Mouse (Mus musculus) MEL (cell line): ENCODE measurements around the gene Scaf4. TPM values are rescaled to one million over a fixed set of nuclear protein-coding genes. Genes with fewer than 3 reads are reported as not detected.

Experiments
- DNase-seq: peaks from one replicate; pipeline ENCODE4 v3.0.0; 2011; ENCODE audit warnings: low read depth, low spot score
- H3K27ac ChIP-seq: 2 replicates; pipeline ENCODE4 v1.5.1; 2012; ENCODE audit warnings: low read depth, mild to moderate bottlenecking, control low read depth, low read length, moderate library complexity; ENCODE audit not compliant: control insufficient read depth
- H3K27me3 ChIP-seq, 2 experiments: fragments of 150-350 bp in 1 of 2; sonication (generic) in 1 of 2; 2 replicates each; pipeline ENCODE4 v1.6.1; 2012; ENCODE audit warnings: low read length in 2 of 2, mild to moderate bottlenecking in 2 of 2, improper control_type of control experiment in 1 of 2, moderate library complexity in 1 of 2; ENCODE audit not compliant: insufficient read depth in 2 of 2, control insufficient read depth in 1 of 2
- H3K36me3 ChIP-seq, 2 experiments: 2 replicates each; pipeline ENCODE4 v1.6.1; 2012 to 2014; ENCODE audit warnings: low read length in 2 of 2, improper control_type of control experiment in 1 of 2, inconsistent platforms in 1 of 2, mild to moderate bottlenecking in 1 of 2; ENCODE audit not compliant: insufficient read depth in 2 of 2, control insufficient read depth in 1 of 2
- H3K4me1 ChIP-seq, 2 experiments: fragments of 150-350 bp in 1 of 2; sonication (generic) in 1 of 2; 2 replicates each; pipeline ENCODE4 v1.6.1; 2012; ENCODE audit warnings: low read length in 2 of 2, improper control_type of control experiment in 1 of 2, mild to moderate bottlenecking in 1 of 2; ENCODE audit not compliant: insufficient read depth in 2 of 2, control insufficient read depth in 1 of 2
- H3K4me3 ChIP-seq, 2 experiments: fragments of 150-350 bp in 1 of 2; sonication (generic) in 1 of 2; 2 replicates each; pipeline ENCODE4 v1.5.1; 2012; ENCODE audit warnings: low read depth in 2 of 2, low read length in 2 of 2, mild to moderate bottlenecking in 2 of 2, moderate library complexity in 2 of 2, control low read depth in 1 of 2, improper control_type of control experiment in 1 of 2; ENCODE audit not compliant: control insufficient read depth in 1 of 2, insufficient read depth in 1 of 2
- H3K79me2 ChIP-seq: 2 replicates; pipeline ENCODE4 v1.6.1; 2012; ENCODE audit warnings: mild to moderate bottlenecking, low read length, moderate library complexity; ENCODE audit not compliant: control insufficient read depth, poor library complexity, insufficient read depth
- H3K9ac ChIP-seq: 2 replicates; pipeline ENCODE4 v1.6.1; 2012; ENCODE audit warnings: low read depth, mild to moderate bottlenecking, control low read depth, low read length, moderate library complexity; ENCODE audit not compliant: control insufficient read depth, poor library complexity, severe bottlenecking
- H3K9me3 ChIP-seq: fragments of 150-350 bp; sonication (generic); replicated peaks from 2 replicates; pipeline ENCODE4 v1.6.1; 2012; ENCODE audit warnings: mild to moderate bottlenecking, low read length, improper control_type of control experiment, moderate library complexity; ENCODE audit not compliant: insufficient read depth
- BHLHE40 ChIP-seq: IDR thresholded peaks from 2 replicates; pipeline ENCODE4 v1.6.1; 2012; ENCODE audit warnings: low read depth, mild to moderate bottlenecking, inconsistent platforms, low read length, improper control_type of control experiment, borderline replicate concordance
- CHD1 ChIP-seq: IDR thresholded peaks from 2 replicates; pipeline ENCODE4 v1.6.1; 2012; ENCODE audit warnings: low read depth, mild to moderate bottlenecking, inconsistent platforms, low read length, improper control_type of control experiment
- CHD2 ChIP-seq: IDR thresholded peaks from 2 replicates; pipeline ENCODE4 v1.6.1; 2011; ENCODE audit warnings: low read length, improper control_type of control experiment
- CTCF ChIP-seq, 3 experiments: IDR thresholded peaks in 2 of 3; conservative IDR thresholded peaks in 1 of 3; 2 replicates each; pipeline ENCODE4 v1.5.1; 2011 to 2012; ENCODE audit warnings: low read length in 3 of 3, low read depth in 2 of 3, mild to moderate bottlenecking in 2 of 3, improper control_type of control experiment in 1 of 3, inconsistent platforms in 1 of 3, mixed read lengths in 1 of 3, moderate library complexity in 1 of 3; ENCODE audit not compliant: control insufficient read depth in 1 of 3, insufficient read depth in 1 of 3, poor library complexity in 1 of 3, severe bottlenecking in 1 of 3
- E2F4 ChIP-seq: IDR thresholded peaks from 2 replicates; pipeline ENCODE4 v1.6.1; 2011; ENCODE audit warnings: low read depth, low read length, improper control_type of control experiment, borderline replicate concordance
- ELF1 ChIP-seq: IDR thresholded peaks from 2 replicates; pipeline ENCODE4 v1.6.1; 2014; ENCODE audit warnings: low read depth, mild to moderate bottlenecking, inconsistent platforms, low read length, improper control_type of control experiment, moderate library complexity
- EP300 ChIP-seq, 2 experiments: IDR thresholded peaks; 2 replicates each; pipeline ENCODE4 v1.6.1; 2011; ENCODE audit warnings: improper control_type of control experiment in 2 of 2, low read length in 2 of 2, low read depth in 1 of 2, mild to moderate bottlenecking in 1 of 2
- ETS1 ChIP-seq: IDR thresholded peaks from 2 replicates; pipeline ENCODE4 v1.6.1; 2012; ENCODE audit warnings: low read depth, mild to moderate bottlenecking, inconsistent platforms, low read length, improper control_type of control experiment, moderate library complexity
- GABPA ChIP-seq: IDR thresholded peaks from 2 replicates; pipeline ENCODE4 v1.6.1; 2012; ENCODE audit warnings: low read depth, mild to moderate bottlenecking, inconsistent platforms, low read length, improper control_type of control experiment, moderate library complexity
- HCFC1 ChIP-seq: IDR thresholded peaks from 2 replicates; pipeline ENCODE4 v1.6.1; 2012; ENCODE audit warnings: low read depth, mild to moderate bottlenecking, inconsistent platforms, low read length, improper control_type of control experiment, moderate library complexity
- JUND ChIP-seq: IDR thresholded peaks from 2 replicates; pipeline ENCODE4 v1.6.1; 2011; ENCODE audit warnings: low read depth, mild to moderate bottlenecking, improper control_type of control experiment, low read length
- KAT2A ChIP-seq: conservative IDR thresholded peaks from 2 replicates; pipeline ENCODE4 v1.6.1; 2012; ENCODE audit warnings: low read depth, low read length, improper control_type of control experiment, inconsistent platforms
- MAFK ChIP-seq: IDR thresholded peaks from 2 replicates; pipeline ENCODE4 v1.6.1; 2011; ENCODE audit warnings: low read depth, mild to moderate bottlenecking, low read length, improper control_type of control experiment, borderline replicate concordance
- MAX ChIP-seq: IDR thresholded peaks from 2 replicates; pipeline ENCODE4 v1.6.1; 2011; ENCODE audit warnings: low read length, improper control_type of control experiment
- MAZ ChIP-seq: IDR thresholded peaks from 2 replicates; pipeline ENCODE4 v1.6.1; 2012; ENCODE audit warnings: low read depth, mild to moderate bottlenecking, inconsistent platforms, low read length, improper control_type of control experiment
- MEF2A ChIP-seq: IDR thresholded peaks from 2 replicates; pipeline ENCODE4 v1.6.1; 2014; ENCODE audit warnings: low read depth, mild to moderate bottlenecking, inconsistent platforms, low read length, improper control_type of control experiment; ENCODE audit not compliant: poor library complexity, insufficient replicate concordance, severe bottlenecking; ENCODE audit errors: extremely low read depth
- MYB ChIP-seq: IDR thresholded peaks from 2 replicates; pipeline ENCODE4 v1.6.1; 2011; ENCODE audit warnings: mild to moderate bottlenecking, low read depth, low read length, improper control_type of control experiment
- MYC ChIP-seq: IDR thresholded peaks from 2 replicates; pipeline ENCODE4 v1.6.1; 2011; ENCODE audit warnings: low read depth, mild to moderate bottlenecking, low read length, improper control_type of control experiment, moderate library complexity
- NELFE ChIP-seq: IDR thresholded peaks from 2 replicates; pipeline ENCODE4 v1.6.1; 2011; ENCODE audit warnings: low read depth, low read length, improper control_type of control experiment
- NRF1 ChIP-seq: IDR thresholded peaks from 2 replicates; pipeline ENCODE4 v1.6.1; 2014; ENCODE audit warnings: low read depth, mild to moderate bottlenecking, inconsistent platforms, low read length, improper control_type of control experiment, moderate library complexity; ENCODE audit not compliant: poor library complexity, insufficient read depth, severe bottlenecking
- POLR2A ChIP-seq, 2 experiments: IDR thresholded peaks; 2 replicates each; pipeline ENCODE4 v1.6.1; 2011 to 2012; ENCODE audit warnings: low read length in 2 of 2, mild to moderate bottlenecking in 2 of 2, control low read depth in 1 of 2, improper control_type of control experiment in 1 of 2, low read depth in 1 of 2, moderate library complexity in 1 of 2; ENCODE audit not compliant: control insufficient read depth in 1 of 2, insufficient read depth in 1 of 2, poor library complexity in 1 of 2
- POLR2AphosphoS2 ChIP-seq: IDR thresholded peaks from 2 replicates; pipeline ENCODE4 v1.6.1; 2011; ENCODE audit warnings: low read length, improper control_type of control experiment
- POLR2AphosphoS5 ChIP-seq: IDR thresholded peaks from 2 replicates; pipeline ENCODE4 v1.6.1; 2012; ENCODE audit warnings: low read depth, borderline replicate concordance, mild to moderate bottlenecking, inconsistent platforms, low read length, moderate library complexity, mixed read lengths
- RAD21 ChIP-seq: IDR thresholded peaks from 2 replicates; pipeline ENCODE4 v1.6.1; 2011; ENCODE audit warnings: mild to moderate bottlenecking, low read depth, low read length, improper control_type of control experiment
- RCOR1 ChIP-seq: IDR thresholded peaks from 2 replicates; pipeline ENCODE4 v1.6.1; 2012; ENCODE audit warnings: low read depth, mild to moderate bottlenecking, inconsistent platforms, low read length, improper control_type of control experiment
- SIN3A ChIP-seq: IDR thresholded peaks from 2 replicates; pipeline ENCODE4 v1.6.1; 2012; ENCODE audit warnings: low read length, improper control_type of control experiment, inconsistent platforms
- SMC3 ChIP-seq: IDR thresholded peaks from 2 replicates; pipeline ENCODE4 v1.6.1; 2011; ENCODE audit warnings: low read depth, low read length, improper control_type of control experiment
- TAL1 ChIP-seq: IDR thresholded peaks from 2 replicates; pipeline ENCODE4 v1.6.1; 2012; ENCODE audit warnings: mild to moderate bottlenecking, inconsistent platforms, low read length, moderate library complexity, mixed read lengths
- TBP ChIP-seq: IDR thresholded peaks from 2 replicates; pipeline ENCODE4 v1.8.0; 2011; ENCODE audit warnings: low read depth, low read length, improper control_type of control experiment
- TCF12 ChIP-seq: IDR thresholded peaks from 2 replicates; pipeline ENCODE4 v1.6.1; 2014; ENCODE audit warnings: low read depth, mild to moderate bottlenecking, inconsistent platforms, low read length, improper control_type of control experiment, moderate library complexity
- UBTF ChIP-seq: IDR thresholded peaks from 2 replicates; pipeline ENCODE4 v1.6.1; 2012; ENCODE audit warnings: low read depth, mild to moderate bottlenecking, inconsistent platforms, low read length, improper control_type of control experiment, moderate library complexity, borderline replicate concordance; ENCODE audit not compliant: insufficient read depth
- USF1 ChIP-seq: IDR thresholded peaks from 2 replicates; pipeline ENCODE4 v1.6.1; 2014; ENCODE audit warnings: low read depth, mild to moderate bottlenecking, inconsistent platforms, low read length, improper control_type of control experiment, moderate library complexity
- USF2 ChIP-seq, 2 experiments: IDR thresholded peaks; 2 replicates each; pipeline ENCODE4 v1.6.1; 2011 to 2012; ENCODE audit warnings: improper control_type of control experiment in 2 of 2, low read length in 2 of 2, borderline replicate concordance in 1 of 2, inconsistent platforms in 1 of 2, low read depth in 1 of 2, mild to moderate bottlenecking in 1 of 2; ENCODE audit not compliant: insufficient read depth in 1 of 2
- ZC3H11A ChIP-seq: IDR thresholded peaks from 2 replicates; pipeline ENCODE4 v1.6.1; 2012; ENCODE audit warnings: low read depth, mild to moderate bottlenecking, inconsistent platforms, low read length, improper control_type of control experiment
- ZKSCAN1 ChIP-seq: IDR thresholded peaks from 2 replicates; pipeline ENCODE4 v1.6.1; 2012; ENCODE audit warnings: low read depth, mild to moderate bottlenecking, inconsistent platforms, low read length, improper control_type of control experiment, moderate library complexity
- ZMIZ1 ChIP-seq: IDR thresholded peaks from 2 replicates; pipeline ENCODE4 v1.6.1; 2012; ENCODE audit warnings: low read depth, mild to moderate bottlenecking, inconsistent platforms, low read length, improper control_type of control experiment, moderate library complexity
- ZNF384 ChIP-seq: IDR thresholded peaks from 2 replicates; pipeline ENCODE4 v1.6.1; 2012; ENCODE audit warnings: low read depth, mild to moderate bottlenecking, inconsistent platforms, low read length, improper control_type of control experiment
- polyA plus RNA-seq, 2 experiments: library from polyadenylated mRNA; stranded (reverse) in 1 of 2; unstranded in 1 of 2; fragments of >175 nt in 1 of 2; fragments of >200 nt in 1 of 2; gene quantifications; 2 replicates each; pipeline versions ENCODE4 v1.2.1 to v1.2.4; 2012; ENCODE audit warnings: low replicate concordance in 2 of 2, low read depth in 1 of 2; ENCODE audit not compliant: insufficient read length in 2 of 2, insufficient read depth in 1 of 2, missing spikeins in 1 of 2
- total RNA-seq: library from RNA; depleted of rRNA; stranded (reverse); fragments of 300-350 nt; gene quantifications from 2 replicates; pipeline ENCODE4 v1.2.3, GENCODE M21; 2012

The Scaf4 gene
- total and polyA plus RNA-seq, 3 experiments: 12.3 to 56.2 TPM; not detected in 1

- Histone ChIP-seq H3K27ac (peak overlapping the region; percentile 27; the same call in 1 of the 2 replicates), H3K27me3 (no peaks in the 10 kb centered on the region), H3K79me2 (no peaks in the 10 kb centered on the region), H3K4me3 (no peak overlapping the region), H3K9ac (no peak overlapping the region), H3K9me3 (no peaks in the 10 kb centered on the region), H3K36me3 (peaks cover 0 to 28% of the 10 kb centered on the region in 2 experiments; a peak in 2 of 4 replicates), H3K4me1 (peaks cover 20 to 41% of the 10 kb centered on the region in 2 experiments)
- DNase-seq: peak; percentile 66
- TF ChIP-seq NRF1 (no peak), BHLHE40 (no peak), ELF1 (no peak), KAT2A (no peak), MAX (peak; percentile 58; the same call in 1 of the 2 replicates), CHD1 (no peak), JUND (no peak; the same call in 1 of the 2 replicates), ZNF384 (no peak), POLR2A (IDR thresholded peaks at IDR 0.05; ENCODE audit: control insufficient read depth in 1 of 2, insufficient read depth in 1 of 2, low read depth in 1 of 2, low read length in 2 of 2, poor library complexity in 1 of 2) (no peak), ZKSCAN1 (no peak), UBTF (no peak), MYC (peak; percentile 37; the same call in 1 of the 2 replicates), MAZ (peak; percentile 70; the same call in 1 of the 2 replicates), ETS1 (peak; percentile 52), CHD2 (no peak), SIN3A (peak; percentile 49; the same call in 1 of the 2 replicates), GABPA (peak; percentile 67), TCF12 (peak; percentile 42; the same call in 1 of the 2 replicates), RAD21 (no peak), ZMIZ1 (no peak), E2F4 (no peak), ZC3H11A (no peak), USF1 (no peak), CTCF (IDR thresholded peaks at IDR 0.05 in 2 of 3, conservative IDR thresholded peaks at IDR 0.05 in 1 of 3; ENCODE audit: control insufficient read depth in 1 of 3, insufficient read depth in 1 of 3, low read depth in 2 of 3, low read length in 3 of 3, poor library complexity in 1 of 3, severe bottlenecking in 1 of 3) (no peak), TBP (peak; percentile 62), SMC3 (no peak), HCFC1 (no peak), NELFE (no peak), USF2 (IDR thresholded peaks at IDR 0.05; ENCODE audit: borderline replicate concordance in 1 of 2, insufficient read depth in 1 of 2, low read depth in 1 of 2, low read length in 2 of 2) (no peak), EP300 (IDR thresholded peaks at IDR 0.05; ENCODE audit: low read depth in 1 of 2, low read length in 2 of 2) (peak; percentile 57 to 62; a peak in 3 of 4 replicates), POLR2AphosphoS5 (no peak), MEF2A (no peak), POLR2AphosphoS2 (no peak), MYB (no peak), RCOR1 (no peak), MAFK (peak; percentile 71), TAL1 (peak; percentile 63)
These were observed 100.2 kb downstream of the Scaf4 start for GRCm38 (mm10) chr16:90184135-90184534.
